Mouse (Mus musculus): ENCODE data around the gene Lman1l.

GRCm38 (mm10) chr9:57606139-57606851 is 14.3 kb downstream of the Lman1l start, which contains the start of gene Cplx3:
- TF ChIP-seq CTCF (IDR thresholded peaks at IDR 0.05; ENCODE audit: control insufficient read depth, insufficient read depth, low read length) (no peak), POLR2A (IDR thresholded peaks at IDR 0.05; ENCODE audit: borderline replicate concordance, control insufficient read depth, low read depth, low read length) (no peak)
